Mouse (Mus musculus) liver, adult (tissue): ENCODE data around the gene Sema6d.

ENCODE experiments used
- GATA4 ChIP-seq: IDR thresholded peaks from 2 replicates; pipeline ENCODE4 v1.6.1; 2014; ENCODE audit warnings: mild to moderate bottlenecking, low read length; ENCODE audit not compliant: insufficient replicate concordance

Sema6d gene

DNA sequence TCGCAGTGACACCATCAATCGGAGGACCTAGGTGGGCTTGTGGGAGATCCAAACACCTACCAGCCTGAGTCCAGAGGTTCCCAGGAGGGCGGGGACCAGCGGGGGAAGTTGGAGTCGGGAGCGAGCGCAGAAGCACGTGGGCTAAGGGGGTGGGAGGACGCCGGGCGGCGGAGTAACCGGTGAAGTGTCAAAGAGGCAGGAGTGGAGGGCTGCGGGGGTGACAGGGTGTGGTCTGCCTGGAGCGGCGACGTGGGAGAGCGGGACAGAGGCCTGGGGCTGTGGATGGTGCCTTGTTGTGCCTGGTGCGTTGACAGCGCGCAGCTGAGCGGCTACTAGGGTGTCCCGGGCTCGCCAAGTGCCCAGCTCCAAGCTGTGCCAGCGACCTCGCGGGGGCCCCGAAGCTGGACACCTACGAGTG lies at the start of gene Sema6d:
TSS of gene Sema6d (plus strand) at position 157 of the 418 bp plus-strand sequence.
- TF ChIP-seq GATA4 = no peak

DNA sequence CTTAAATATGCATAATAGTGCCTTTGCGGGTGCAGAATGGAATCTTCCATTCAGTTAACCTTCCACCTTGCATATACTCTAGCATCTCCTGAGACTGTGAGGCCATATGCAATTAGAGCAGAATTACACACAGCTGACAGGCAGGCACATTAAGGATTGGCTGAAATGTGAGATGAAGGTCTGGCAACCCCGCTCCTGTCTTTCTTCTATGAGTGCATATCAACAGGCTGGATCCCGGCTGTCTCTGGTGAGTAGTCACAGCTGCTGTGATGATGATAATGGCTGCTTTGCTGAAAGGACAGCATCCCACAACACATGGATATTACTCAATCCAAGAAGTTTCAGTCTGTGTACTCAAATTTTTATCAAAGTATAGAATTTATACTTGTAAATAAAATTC lies 29.9 kb upstream of the Sema6d start:
- TF ChIP-seq GATA4 = no peak

DNA sequence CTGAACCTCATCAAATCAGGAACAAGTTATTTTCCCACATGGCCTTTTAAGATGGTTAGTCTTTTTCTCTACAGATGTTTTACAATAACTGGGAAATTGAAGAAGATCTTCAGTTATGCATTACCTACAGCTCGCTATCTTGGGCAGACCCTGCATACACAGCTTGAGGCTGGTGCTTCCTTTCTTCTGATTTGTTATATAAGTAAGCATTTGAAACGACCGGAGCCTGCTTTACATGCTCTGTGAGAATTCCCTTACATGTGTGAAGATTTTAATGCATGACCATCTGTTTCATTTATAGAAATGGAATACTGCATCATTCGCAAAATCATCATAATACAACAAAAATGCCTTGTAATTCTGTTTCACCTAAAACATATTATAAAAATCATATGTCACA lies 21.4 kb upstream of the Sema6d start:
- TF ChIP-seq GATA4 = no peak

- no peak for TF ChIP-seq GATA4
These were observed 19.1 kb upstream of the Sema6d start for GRCm38 (mm10) chr2:124070664-124071063.

- TF ChIP-seq GATA4 = no peak
These were observed 18.4 kb upstream of the Sema6d start for GRCm38 (mm10) chr2:124071380-124071779.

DNA sequence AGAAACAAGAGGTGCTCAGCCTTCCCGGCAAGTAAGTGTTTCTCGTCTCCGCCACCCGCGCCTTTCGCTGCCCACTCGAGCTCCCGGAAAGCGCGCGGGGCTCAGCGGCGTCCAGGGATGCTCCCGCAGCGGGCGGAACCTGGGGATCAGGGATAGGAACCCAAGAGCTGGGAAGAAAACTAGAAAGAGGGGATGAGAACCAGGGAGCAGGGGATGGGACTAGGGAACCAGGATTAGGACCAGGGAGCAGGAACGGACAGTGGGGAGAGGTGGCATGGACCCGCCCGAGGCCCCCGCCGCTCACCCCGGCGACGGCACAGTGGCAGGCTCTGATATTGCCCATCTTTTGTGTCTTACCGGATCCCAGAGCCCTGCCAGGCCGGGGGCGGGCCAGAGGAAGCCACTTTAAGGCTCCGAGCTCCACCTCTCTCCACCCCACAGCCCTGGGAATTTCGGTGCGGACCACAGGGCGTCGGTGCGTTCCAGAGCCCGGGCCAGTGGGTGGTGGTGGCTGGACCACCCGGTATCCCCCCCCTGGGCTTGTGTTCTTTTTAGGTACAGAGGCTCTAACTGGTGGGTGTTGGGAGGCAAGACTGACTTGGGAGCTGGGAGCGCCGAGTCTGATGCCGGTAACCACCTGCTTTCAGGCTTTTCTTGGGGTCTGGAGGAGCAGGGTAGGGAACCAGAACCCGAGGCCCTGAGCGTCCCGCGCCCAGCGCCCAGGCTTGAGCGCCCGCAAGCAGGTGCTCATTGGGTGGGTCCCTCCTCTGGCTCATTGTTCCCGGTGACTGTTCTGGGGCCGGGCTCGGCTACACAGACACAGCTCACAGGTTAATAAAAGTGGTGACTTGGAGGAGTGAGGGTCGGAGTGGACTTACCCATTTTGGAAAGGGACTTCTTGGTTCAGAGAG lies 717 bp downstream of the Sema6d start:
- TF ChIP-seq GATA4 = no peak

DNA sequence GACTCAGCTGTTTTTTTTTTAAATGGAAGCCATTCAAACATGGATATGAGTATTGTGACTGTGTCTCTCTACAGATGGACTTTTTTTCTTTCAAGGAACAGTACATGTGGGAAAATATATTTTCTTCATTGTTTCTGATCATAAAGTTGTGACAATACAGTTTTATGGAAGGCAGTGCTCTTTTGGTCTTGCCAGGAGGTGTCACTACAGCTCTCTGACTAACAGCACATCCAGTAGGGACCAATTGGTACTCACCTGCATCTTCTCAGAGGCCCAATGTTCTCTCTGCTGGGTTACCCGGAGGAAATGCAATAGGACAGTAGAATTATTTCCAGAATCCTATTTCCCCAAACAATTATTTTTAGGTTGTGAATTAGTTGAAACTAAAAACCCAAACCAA lies 9.9 kb downstream of the Sema6d start:
- TF ChIP-seq GATA4 = no peak

- no peak for TF ChIP-seq GATA4
These were observed 10.9 kb downstream of the Sema6d start for GRCm38 (mm10) chr2:124100486-124101200.

DNA sequence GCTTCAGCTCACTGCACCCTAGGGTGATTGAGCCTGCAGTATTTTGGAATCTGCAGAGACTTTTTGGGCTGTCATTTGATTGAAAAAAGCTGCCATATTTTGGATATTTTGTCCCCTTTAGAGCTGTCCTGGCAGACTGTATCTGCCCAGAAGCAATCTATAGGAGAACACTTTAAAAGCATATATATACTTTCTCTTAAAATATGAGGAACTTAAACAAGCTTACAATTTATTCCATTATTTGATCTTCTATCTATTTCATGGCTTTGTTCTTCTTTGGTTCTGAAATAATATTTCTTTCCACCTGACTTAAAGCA lies 11.4 kb downstream of the Sema6d start:
- TF ChIP-seq GATA4 = no peak

GRCm38 (mm10) chr2:124101580-124101979 lies 11.8 kb downstream of the Sema6d start:
- TF ChIP-seq GATA4 = no peak

GRCm38 (mm10) chr2:124103277-124103676 lies 13.5 kb downstream of the Sema6d start:
- no peak for TF ChIP-seq GATA4

DNA sequence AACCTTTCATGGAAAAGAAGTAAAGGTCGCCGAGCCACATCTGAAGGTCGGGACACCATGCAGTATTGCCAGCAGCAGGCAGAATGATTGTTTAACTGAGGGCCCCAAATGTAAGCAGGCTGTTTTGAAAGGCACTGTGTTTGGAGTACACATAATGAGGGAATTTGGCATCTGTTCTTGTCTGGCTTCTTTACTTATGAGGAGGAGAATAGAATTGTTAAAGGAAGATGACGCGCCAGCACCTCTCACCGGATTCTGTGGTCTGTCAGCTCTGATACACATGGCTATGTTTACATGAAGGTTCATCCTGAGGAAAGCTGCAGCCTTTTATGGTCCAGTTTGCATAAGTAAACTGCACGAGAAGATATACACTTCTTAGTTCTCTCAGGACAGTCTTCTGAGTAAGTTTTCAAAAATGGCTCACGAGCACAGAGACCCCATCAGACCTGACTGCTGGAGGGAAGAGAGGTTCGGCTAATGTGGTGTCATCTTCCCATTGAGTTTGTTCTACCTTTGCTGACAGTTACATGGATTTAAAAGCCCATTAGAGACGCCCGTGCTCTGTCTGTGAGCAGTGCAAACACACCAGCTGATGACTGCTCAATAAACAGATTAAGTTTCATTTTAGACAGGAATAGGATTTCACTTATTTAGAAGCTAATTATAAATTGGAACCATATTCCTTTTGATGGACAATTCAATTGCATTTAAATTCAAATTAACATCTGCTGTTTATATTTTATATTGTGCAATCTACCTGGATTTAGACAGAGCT lies 28.9 kb downstream of the Sema6d start:
- TF ChIP-seq GATA4 = no peak

GRCm38 (mm10) chr2:124120355-124120754 lies 30.6 kb downstream of the Sema6d start:
- TF ChIP-seq GATA4 = no peak

- no peak for TF ChIP-seq GATA4
These were observed 31.8 kb downstream of the Sema6d start for GRCm38 (mm10) chr2:124121539-124121938.

GRCm38 (mm10) chr2:124125504-124125903 lies 35.7 kb downstream of the Sema6d start:
- TF ChIP-seq GATA4 = no peak

- no peak for TF ChIP-seq GATA4
These were observed 37.1 kb downstream of the Sema6d start for GRCm38 (mm10) chr2:124126853-124127252.
